Mouse (Mus musculus): ENCODE results near the gene Fgfr4. TPM values are rescaled to one million over a fixed set of nuclear protein-coding genes. Genes with fewer than 3 reads are reported as not detected.

The Fgfr4 gene
- total RNA-seq, 2 experiments from 2014 or later = 35.8 to 39.6 TPM

- peak in 1 of 2 experiments; percentile 24 for DNase-seq (ENCODE audit: low spot score in 2 of 2)
Measured at GRCm38 (mm10) chr13:55209649-55210192, 57.3 kb downstream of the Fgfr4 start, which contains the start of gene Nsd1. Gene Nsd1, plus strand, starts transcription at chr13:55209782.

- peak; percentile 40 to 55 for DNase-seq (ENCODE audit: low spot score in 2 of 2)
Measured at GRCm38 (mm10) chr13:55210193-55210970, 57.9 kb downstream of the Fgfr4 start.

GRCm38 (mm10) chr13:55210971-55211220 lies 58.5 kb downstream of the Fgfr4 start:
- DNase-seq (ENCODE audit: low spot score in 2 of 2) = no peak

GRCm38 (mm10) chr13:55211221-55212010 lies 59.0 kb downstream of the Fgfr4 start:
- DNase-seq (ENCODE audit: low spot score in 2 of 2) = peak; percentile 72

- peak in 1 of 2 experiments; percentile 38 for DNase-seq (ENCODE audit: low spot score in 2 of 2)
Measured at GRCm38 (mm10) chr13:55212011-55212360, 59.5 kb downstream of the Fgfr4 start.

GRCm38 (mm10) chr13:55212361-55213137 lies 60.1 kb downstream of the Fgfr4 start:
- DNase-seq (ENCODE audit: low spot score in 2 of 2) = peak; percentile 42 to 52

GRCm38 (mm10) chr13:55213138-55213806 lies 60.8 kb downstream of the Fgfr4 start:
- DNase-seq (ENCODE audit: low spot score in 2 of 2) = no peak

Other genes starting within 250 kb of the Fgfr4 start
- 10 to 100 TPM; 12.0 to 13.8 TPM for gene Unc5a, start 203.2 kb upstream of the Fgfr4 start, total RNA-seq (2021)
- 1 to 10 TPM; 1.5 to 2.6 TPM for gene Hk3, start 131.3 kb upstream of the Fgfr4 start, total RNA-seq (2021)
- gene Uimc1, start 52.3 kb upstream of the Fgfr4 start, total RNA-seq (2021) = 10 to 100 TPM; 31.6 to 34.2 TPM
- 10 to 100 TPM; 50.0 to 61.0 TPM for gene Zfp346, start 47.3 kb upstream of the Fgfr4 start, total RNA-seq (2021)
- gene Gm17617, start 19.1 kb upstream of the Fgfr4 start, total RNA-seq (2021) = not detected
- 100 to 1,000 TPM; 168 to 172 TPM for gene Nsd1, start 57.1 kb downstream of the Fgfr4 start, total RNA-seq (2021)
- gene Prelid1, start 167.9 kb downstream of the Fgfr4 start, total RNA-seq (2021) = 100 to 1,000 TPM; 190 to 193 TPM
- 10 to 100 TPM; 79.8 to 86.9 TPM for gene Rab24, start 169.3 kb downstream of the Fgfr4 start, total RNA-seq (2021)
- gene Mxd3, start 177.2 kb downstream of the Fgfr4 start, total RNA-seq (2021) = 10 to 100 TPM; 16.2 to 18.0 TPM
- gene Lman2, start 210.1 kb downstream of the Fgfr4 start, total RNA-seq (2021) = 100 to 1,000 TPM; 105 to 114 TPM
- gene Rgs14, start 217.1 kb downstream of the Fgfr4 start, total RNA-seq (2021) = 1 to 10 TPM; 1.0 to 1.1 TPM
- 100 to 1,000 TPM in 1 of 2 experiments, 1 to 10 TPM in 1; 3.5 to 132 TPM for gene Slc34a1, start 245.5 kb downstream of the Fgfr4 start, total RNA-seq (2021)